ENCODE assay signal across 15 mouse cellular contexts in the genomic region with DNA sequence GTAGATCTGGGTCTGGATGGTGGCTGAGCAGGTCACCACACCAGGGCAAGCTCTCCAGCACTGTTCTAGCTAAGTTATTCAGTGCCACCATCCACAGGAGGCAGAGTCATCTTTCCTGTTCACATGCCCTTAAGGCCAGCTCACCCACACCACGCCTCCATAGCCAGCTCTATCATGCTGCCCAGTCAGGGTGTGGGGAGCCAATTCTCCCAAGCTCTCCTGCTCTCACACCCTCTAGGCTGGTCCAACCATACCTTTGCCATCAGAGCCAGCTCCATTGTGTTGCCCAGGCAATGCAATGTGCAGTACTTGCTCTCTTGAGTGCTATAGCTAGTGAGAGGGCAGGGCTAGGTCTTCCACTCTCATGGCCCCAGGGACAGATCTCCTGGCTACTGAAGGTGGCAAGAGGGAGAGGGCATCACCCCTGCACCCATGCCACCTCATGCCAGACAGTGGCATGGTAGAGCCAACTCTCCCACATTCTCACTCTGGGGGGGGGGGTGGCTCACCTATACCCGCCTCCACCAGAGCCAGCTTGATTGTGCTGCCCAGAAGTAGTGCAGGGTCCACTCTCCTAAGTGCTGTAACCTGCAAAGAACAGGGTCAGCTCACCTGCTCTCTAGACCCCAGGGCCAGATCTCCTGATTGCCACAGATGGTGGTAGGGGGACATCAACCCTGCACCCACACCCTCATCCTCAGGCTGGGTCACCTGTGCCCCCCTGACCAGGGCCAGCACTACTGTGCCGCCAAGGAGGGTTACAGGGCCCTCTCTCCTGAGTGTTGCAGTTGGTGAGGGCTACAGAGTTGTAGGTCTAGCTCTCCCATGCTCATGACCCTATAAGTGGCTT. TPM values are rescaled to one million over a fixed set of nuclear protein-coding genes. Genes with fewer than 3 reads are reported as not detected.
DNase-seq lines count a peak whose midpoint lies in the region; ATAC-seq and TF ChIP-seq lines count a peak whose summit lies in the region.
"Had no signal": no experiment of that assay in that cellular context is flagged by ENCODE, and none has a peak within 500 bp of the region (broad histone marks: within the 10 kb centered on the region; RNA-seq: fewer than 3 reads in every experiment).

No protein-coding gene starts in this region.

- 0 out of 2 replicates have a peak, but pooled peaks have one; percentile 12 for ATAC-seq in forebrain, embryonic 11.5 days (replicated peaks; ENCODE audit: low FRiP score)
- no peak for ATAC-seq in forebrain, embryonic 16.5 days
- ATAC-seq in lung, embryonic 14.5 days (ENCODE audit: insufficient read depth): peak; percentile 41; the same call in 1 of the 2 replicates
- 0 out of 2 replicates have a peak, but pooled peaks have one; percentile 46 for ATAC-seq in stomach, embryonic 14.5 days (ENCODE audit: insufficient number of reproducible peaks, insufficient read depth, low FRiP score, low read depth)
- ATAC-seq: Patski had no signal

- H3K9me3 ChIP-seq in forebrain, embryonic 11.5 days (ENCODE audit: control insufficient read depth, low read length): no peaks in the 10 kb centered on the region
- no peaks in the 10 kb centered on the region for H3K9me3 ChIP-seq in forebrain, embryonic 16.5 days (ENCODE audit: control insufficient read depth, low read length)
- H3K9me3 ChIP-seq in lung, embryonic 14.5 days (ENCODE audit: low read depth, low read length): no peaks in the 10 kb centered on the region
- no peaks in the 10 kb centered on the region for H3K9me3 ChIP-seq in stomach, embryonic 14.5 days (ENCODE audit: control insufficient read depth, low read depth, low read length)

- H3K27ac ChIP-seq in forebrain, embryonic 11.5 days (ENCODE audit: low read depth, low read length): no peak overlapping the region
- H3K27ac ChIP-seq in forebrain, embryonic 16.5 days (ENCODE audit: low read length): no peak overlapping the region
- H3K27ac ChIP-seq in lung, embryonic 14.5 days (ENCODE audit: low read depth): no peak overlapping the region
- no peak overlapping the region for H3K27ac ChIP-seq in stomach, embryonic 14.5 days (ENCODE audit: low read length)
- H3K27ac ChIP-seq: macrophage had no signal

- H3K36me3 ChIP-seq in forebrain, embryonic 11.5 days (ENCODE audit: control insufficient read depth, insufficient read depth, low read length): no peaks in the 10 kb centered on the region
- H3K36me3 ChIP-seq in forebrain, embryonic 16.5 days (ENCODE audit: control insufficient read depth, insufficient read depth): no peaks in the 10 kb centered on the region
- H3K36me3 ChIP-seq in lung, embryonic 14.5 days (ENCODE audit: insufficient read depth): no peaks in the 10 kb centered on the region
- H3K36me3 ChIP-seq in stomach, embryonic 14.5 days (ENCODE audit: control insufficient read depth, insufficient read depth, low read length): no peaks in the 10 kb centered on the region

- H3K4me1 ChIP-seq in forebrain, embryonic 11.5 days (replicated peaks; ENCODE audit: control insufficient read depth, insufficient read depth, low read length): no peaks in the 10 kb centered on the region
- 0 out of 2 replicates have a peak, but pooled peaks cover 2% of the 10 kb centered on the region for H3K4me1 ChIP-seq in forebrain, embryonic 16.5 days (replicated peaks; ENCODE audit: control insufficient read depth, insufficient read depth, low read length)
- H3K4me1 ChIP-seq in lung, embryonic 14.5 days (ENCODE audit: insufficient read depth): no peaks in the 10 kb centered on the region
- H3K4me1 ChIP-seq in stomach, embryonic 14.5 days (ENCODE audit: control insufficient read depth, insufficient read depth, low read length): peaks cover 4% of the 10 kb centered on the region

- H3K9ac ChIP-seq in forebrain, embryonic 11.5 days (ENCODE audit: low read length): no peak overlapping the region
- no peak overlapping the region for H3K9ac ChIP-seq in forebrain, embryonic 16.5 days (replicated peaks; ENCODE audit: low read depth, low read length)
- no peak overlapping the region for H3K9ac ChIP-seq in lung, embryonic 14.5 days
- H3K9ac ChIP-seq in stomach, embryonic 14.5 days (replicated peaks; ENCODE audit: low read depth, low read length): no peak overlapping the region

- H3K4me3 ChIP-seq in forebrain, embryonic 11.5 days (ENCODE audit: low read depth, low read length): no peak overlapping the region
- no peak overlapping the region for H3K4me3 ChIP-seq in forebrain, embryonic 16.5 days (replicated peaks; ENCODE audit: low read length)
- H3K4me3 ChIP-seq in lung, embryonic 14.5 days (ENCODE audit: low read depth, low read length): no peak overlapping the region
- H3K4me3 ChIP-seq in stomach, embryonic 14.5 days (ENCODE audit: low read depth, low read length): no peak overlapping the region

- TF ChIP-seq CTCF in lung, embryonic 14.5 days (IDR thresholded peaks at IDR 0.05; ENCODE audit: low read depth): no peak

- no peak overlapping the region for H3K4me2 ChIP-seq in forebrain, embryonic 11.5 days (ENCODE audit: low read depth, low read length, severe bottlenecking)
- no peak overlapping the region for H3K4me2 ChIP-seq in forebrain, embryonic 16.5 days (ENCODE audit: low read length)
- no peak overlapping the region for H3K4me2 ChIP-seq in lung, embryonic 14.5 days
- H3K4me2 ChIP-seq in stomach, embryonic 14.5 days (replicated peaks; ENCODE audit: low read depth, low read length): no peak overlapping the region

- WGBS in forebrain, embryonic 11.5 days: 89% methylated on average over 3 of the region's 3 CpGs
- WGBS in forebrain, embryonic 16.5 days: 90% methylated on average over 3 of the region's 3 CpGs
- 92% methylated on average over 3 of the region's 3 CpGs for WGBS in lung, embryonic 14.5 days
- 91% methylated on average over 3 of the region's 3 CpGs for WGBS in stomach, embryonic 14.5 days

- no peaks in the 10 kb centered on the region for H3K27me3 ChIP-seq in forebrain, embryonic 11.5 days (ENCODE audit: control insufficient read depth, insufficient read depth, low read length)
- H3K27me3 ChIP-seq in forebrain, embryonic 16.5 days (replicated peaks; ENCODE audit: control insufficient read depth, insufficient read depth, low read length): no peaks in the 10 kb centered on the region
- H3K27me3 ChIP-seq in lung, embryonic 14.5 days (ENCODE audit: insufficient read depth, low read length): no peaks in the 10 kb centered on the region
- H3K27me3 ChIP-seq in stomach, embryonic 14.5 days (ENCODE audit: control insufficient read depth, insufficient read depth, low read length): no peaks in the 10 kb centered on the region
- H3K27me3 ChIP-seq: Patski had no signal

- no peak for DNase-seq in forebrain, embryonic 11.5 days (ENCODE audit: low spot score)
- no peak for DNase-seq in lung, embryonic 14.5 days
- no peak for DNase-seq in lung, postnatal 36 days
- DNase-seq in liver: peak; percentile 67
- no peak for DNase-seq in frontal cortex, adult 2 months (ENCODE audit: extremely low spot score in 1 of 2, low spot score in 1 of 2)
- no peak for DNase-seq in kidney, postnatal 25 days
- DNase-seq: adrenal gland, postnatal 25 days; B cell, adult 2 months; cerebellum, adult 9-11 months; gastrocnemius, postnatal 36 days; kidney, adult 8-10 months had no signal

RNA-seq across cellular contexts. Expression of gene Jak1, which starts 25.5 kb away (rescaled TPM):
- polyA plus RNA-seq in forebrain, embryonic 11.5 days (2014; fragmentation: Nextera tagmentation; extraction: Ambion mirVana): 46.6 and 46.7 TPM in 2 replicates
- polyA plus RNA-seq in forebrain, embryonic 16.5 days (2015; fragmentation: Nextera tagmentation; extraction: Ambion mirVana): 61.5 and 61.6 TPM in 2 replicates
- polyA plus RNA-seq in lung, embryonic 14.5 days (2014; fragmentation: Nextera tagmentation; extraction: Ambion mirVana): 85.0 and 85.5 TPM in 2 replicates
- 108 and 135 TPM in 2 replicates for polyA plus RNA-seq in stomach, embryonic 14.5 days (2014; fragmentation: Nextera tagmentation; extraction: Ambion mirVana)
- polyA plus RNA-seq in frontal cortex, adult 2 months (2012; rRNA removed): 62.9 and 70.1 TPM in 2 replicates
